Mouse (Mus musculus) NIH3T3 (cell line): ENCODE measurements around the gene Plscr4.

Experiments
- DNase-seq: peaks from one replicate; pipeline ENCODE4 v3.0.0-alpha.2; 2012; ENCODE audit warnings: low read depth

The Plscr4 gene

GRCm38 (mm10) chr9:92511696-92512095, 54.5 kb downstream of the Plscr4 start:
- no peak for DNase-seq

- DNase-seq, result no peak
Observed at GRCm38 (mm10) chr9:92517036-92517435, 59.9 kb downstream of the Plscr4 start.

- DNase-seq, result no peak
Observed at GRCm38 (mm10) chr9:92520751-92521150, 63.6 kb downstream of the Plscr4 start.

- DNase-seq, result no peak
Observed at GRCm38 (mm10) chr9:92524506-92524905, 67.3 kb downstream of the Plscr4 start.

GRCm38 (mm10) chr9:92530055-92530454, 72.9 kb downstream of the Plscr4 start:
- no peak for DNase-seq

GRCm38 (mm10) chr9:92537735-92538134, 80.6 kb downstream of the Plscr4 start:
- peak; percentile 20 for DNase-seq

GRCm38 (mm10) chr9:92538216-92538615, 81.0 kb downstream of the Plscr4 start:
- peak; percentile 38 for DNase-seq
